Mouse (Mus musculus) intestine, embryonic 15.5 days (tissue): ENCODE measurements at regions not wholly inside any gene's neighbourhood (a gene's known extent, or its start where the extent isn't known, plus 50 kb on each side); places are given as distances from the start of the nearest gene placed in this dataset.
A peak's percentile ranks its signal among the peaks of the same experiment; 100 is the strongest.
"Not testable (repeated sequence)": the region's sequence is repeated elsewhere in the genome, so short reads cannot be mapped to it uniquely, and the experiment has no call there.

Source experiments
- ATAC-seq: fragments of 200-750 bp; cut with Nextera tagmentation; 2 replicates; pipeline ENCODE4 v1.8.0; 2017; ENCODE audit warnings: moderate TSS enrichment, moderate library complexity
- H3K27ac ChIP-seq: fragments of 300-500 bp; sonication (generic); 2 replicates; pipeline ENCODE4 v1.5.1; 2015; ENCODE audit warnings: mild to moderate bottlenecking, inconsistent platforms
- H3K27me3 ChIP-seq: fragments of 300-500 bp; sonication (generic); replicated peaks from 2 replicates; pipeline ENCODE4 v1.6.1; 2015; ENCODE audit warnings: inconsistent platforms
- H3K36me3 ChIP-seq: fragments of 300-500 bp; sonication (generic); 2 replicates; pipeline ENCODE4 v1.6.1; 2015; ENCODE audit warnings: inconsistent platforms
- H3K4me1 ChIP-seq: fragments of 300-500 bp; sonication (generic); replicated peaks from 2 replicates; pipeline ENCODE4 v1.6.1; 2015; ENCODE audit warnings: inconsistent platforms
- H3K4me2 ChIP-seq: fragments of 300-500 bp; sonication (generic); replicated peaks from 2 replicates; pipeline ENCODE4 v1.6.1; 2015; ENCODE audit warnings: mild to moderate bottlenecking, inconsistent platforms
- H3K4me3 ChIP-seq: fragments of 300-500 bp; sonication (generic); replicated peaks from 2 replicates; pipeline ENCODE4 v1.5.1; 2015; ENCODE audit warnings: inconsistent platforms
- H3K9ac ChIP-seq: fragments of 300-500 bp; sonication (generic); 2 replicates; pipeline ENCODE4 v1.6.1; 2015; ENCODE audit warnings: inconsistent platforms
- H3K9me3 ChIP-seq: fragments of 300-500 bp; sonication (generic); 2 replicates; pipeline ENCODE4 v1.6.1; 2016; ENCODE audit warnings: inconsistent platforms
- WGBS: fragments of 180-500 bp; shearing (Covaris S2); methylation state at CpG from one replicate; pipeline ENCODE4 v1.1.7; 2015; 5-methylcytosine and 5-hydroxymethylcytosine counted together

GRCm38 (mm10) chr1:154029826-154030225, 129.8 kb upstream of the Teddm2 start:
- WGBS: 84% methylated on average over 3 of the region's 3 CpGs
- ATAC-seq: no peak
- Histone ChIP-seq H3K36me3 (no peaks in the 10 kb centered on the region), H3K9me3 (no peaks in the 10 kb centered on the region), H3K27ac (no peak overlapping the region), H3K4me3 (no peak overlapping the region), H3K4me2 (no peak overlapping the region), H3K4me1 (peaks cover 11% of the 10 kb centered on the region; the same call in 1 of the 2 replicates), H3K27me3 (no peaks in the 10 kb centered on the region), H3K9ac (no peak overlapping the region)

GRCm38 (mm10) chr1:154032669-154033099, 132.7 kb upstream of the Teddm2 start:
- peak overlapping the region; percentile 44 for H3K4me2 ChIP-seq
- H3K27me3 ChIP-seq: no peaks in the 10 kb centered on the region
- H3K9ac ChIP-seq: no peak overlapping the region
- no peak overlapping the region for H3K27ac ChIP-seq
- no peaks in the 10 kb centered on the region for H3K36me3 ChIP-seq
- H3K4me3 ChIP-seq: no peak overlapping the region
- no peaks in the 10 kb centered on the region for H3K9me3 ChIP-seq
- peaks cover 11% of the 10 kb centered on the region; the same call in 1 of the 2 replicates for H3K4me1 ChIP-seq
- ATAC-seq: peak; percentile 45
- WGBS: 16% methylated on average over 14 of the region's 14 CpGs

- peak; percentile 89 for ATAC-seq
- peaks cover 11% of the 10 kb centered on the region; the same call in 1 of the 2 replicates for H3K4me1 ChIP-seq
- no peaks in the 10 kb centered on the region for H3K27me3 ChIP-seq
- H3K4me3 ChIP-seq: no peak overlapping the region
- H3K4me2 ChIP-seq: no peak overlapping the region
- H3K9ac ChIP-seq: no peak overlapping the region
- 45% methylated on average over 13 of the region's 13 CpGs for WGBS
- no peaks in the 10 kb centered on the region for H3K9me3 ChIP-seq
- H3K36me3 ChIP-seq: no peaks in the 10 kb centered on the region
- no peak overlapping the region for H3K27ac ChIP-seq
Observed at GRCm38 (mm10) chr1:154033958-154034606, 134.1 kb upstream of the Teddm2 start.

GRCm38 (mm10) chr1:154036729-154037270, 136.8 kb upstream of the Teddm2 start:
- Histone ChIP-seq H3K27me3 (no peaks in the 10 kb centered on the region), H3K9ac (no peak overlapping the region), H3K36me3 (no peaks in the 10 kb centered on the region), H3K4me2 (no peak overlapping the region), H3K4me3 (no peak overlapping the region), H3K9me3 (no peaks in the 10 kb centered on the region), H3K27ac (no peak overlapping the region), H3K4me1 (peaks cover 11% of the 10 kb centered on the region; the same call in 1 of the 2 replicates)
- 57% methylated on average over 4 of the region's 4 CpGs for WGBS
- ATAC-seq: peak; percentile 51; the same call in 1 of the 2 replicates

GRCm38 (mm10) chr1:154038241-154038640, 138.2 kb upstream of the Teddm2 start:
- no peaks in the 10 kb centered on the region for H3K27me3 ChIP-seq
- no peak overlapping the region for H3K4me2 ChIP-seq
- no peak for ATAC-seq
- H3K4me3 ChIP-seq: no peak overlapping the region
- H3K27ac ChIP-seq: no peak overlapping the region
- H3K36me3 ChIP-seq: no peaks in the 10 kb centered on the region
- peaks cover 9% of the 10 kb centered on the region; the same call in 1 of the 2 replicates for H3K4me1 ChIP-seq
- H3K9ac ChIP-seq: no peak overlapping the region
- WGBS: 80% methylated on average over 2 of the region's 2 CpGs
- no peaks in the 10 kb centered on the region for H3K9me3 ChIP-seq

GRCm38 (mm10) chr1:154040907-154041306, 140.9 kb upstream of the Teddm2 start:
- Histone ChIP-seq H3K36me3 (no peaks in the 10 kb centered on the region), H3K9ac (no peak overlapping the region), H3K27me3 (no peaks in the 10 kb centered on the region), H3K27ac (no peak overlapping the region), H3K4me3 (no peak overlapping the region), H3K4me2 (no peak overlapping the region), H3K9me3 (no peaks in the 10 kb centered on the region), H3K4me1 (no peaks in the 10 kb centered on the region)
- no peak for ATAC-seq
- 64% methylated on average over 3 of the region's 3 CpGs for WGBS

GRCm38 (mm10) chr1:154042956-154043355, 142.9 kb upstream of the Teddm2 start:
- no peaks in the 10 kb centered on the region for H3K36me3 ChIP-seq
- no peaks in the 10 kb centered on the region for H3K4me1 ChIP-seq
- H3K9me3 ChIP-seq: no peaks in the 10 kb centered on the region
- WGBS: 60% methylated on average over 2 of the region's 2 CpGs
- no peak for ATAC-seq
- H3K9ac ChIP-seq: no peak overlapping the region
- H3K4me3 ChIP-seq: no peak overlapping the region
- no peak overlapping the region for H3K27ac ChIP-seq
- no peaks in the 10 kb centered on the region for H3K27me3 ChIP-seq
- H3K4me2 ChIP-seq: no peak overlapping the region

- H3K36me3 ChIP-seq: no peaks in the 10 kb centered on the region
- no peaks in the 10 kb centered on the region for H3K9me3 ChIP-seq
- no peak overlapping the region for H3K9ac ChIP-seq
- 87% methylated on average over 4 of the region's 4 CpGs for WGBS
- no peak for ATAC-seq
- H3K4me3 ChIP-seq: no peak overlapping the region
- no peak overlapping the region for H3K4me2 ChIP-seq
- no peak overlapping the region for H3K27ac ChIP-seq
- no peaks in the 10 kb centered on the region for H3K4me1 ChIP-seq
- no peaks in the 10 kb centered on the region for H3K27me3 ChIP-seq
Observed at GRCm38 (mm10) chr1:154044712-154045111, 144.7 kb upstream of the Teddm2 start.

GRCm38 (mm10) chr1:154045951-154046350, 145.9 kb upstream of the Teddm2 start:
- no peak for ATAC-seq
- H3K27ac ChIP-seq: no peak overlapping the region
- no peak overlapping the region for H3K4me2 ChIP-seq
- no peaks in the 10 kb centered on the region for H3K27me3 ChIP-seq
- H3K4me1 ChIP-seq: no peaks in the 10 kb centered on the region
- H3K36me3 ChIP-seq: no peaks in the 10 kb centered on the region
- H3K4me3 ChIP-seq: no peak overlapping the region
- no peak overlapping the region for H3K9ac ChIP-seq
- no peaks in the 10 kb centered on the region for H3K9me3 ChIP-seq

- Histone ChIP-seq H3K27ac (no peak overlapping the region), H3K9ac (no peak overlapping the region), H3K27me3 (no peaks in the 10 kb centered on the region), H3K9me3 (no peaks in the 10 kb centered on the region), H3K4me3 (no peak overlapping the region), H3K4me1 (no peaks in the 10 kb centered on the region), H3K36me3 (no peaks in the 10 kb centered on the region), H3K4me2 (no peak overlapping the region)
- 86% methylated on average over 7 of the region's 7 CpGs for WGBS
- ATAC-seq: no peak
Observed at GRCm38 (mm10) chr1:154053641-154054040, 147.3 kb upstream of the Zfp648 start.

- H3K36me3 ChIP-seq: no peaks in the 10 kb centered on the region
- no peaks in the 10 kb centered on the region for H3K9me3 ChIP-seq
- no peak for ATAC-seq
Observed at GRCm38 (mm10) chr1:154054874-154055273, 146.1 kb upstream of the Zfp648 start.

GRCm38 (mm10) chr1:154061397-154061796, 139.6 kb upstream of the Zfp648 start:
- H3K27ac ChIP-seq, ATAC-seq, H3K4me1 ChIP-seq, H3K36me3 ChIP-seq, H3K9me3 ChIP-seq, H3K27me3 ChIP-seq, H3K4me2 ChIP-seq, H3K9ac ChIP-seq, H3K4me3 ChIP-seq: not testable (repeated sequence)
- 80% methylated on average over 2 of the region's 2 CpGs for WGBS

More at GRCm38 (mm10) chr1:154054874-154055273, 146.1 kb upstream of the Zfp648 start:
- H3K9ac ChIP-seq: no peak overlapping the region
- WGBS: 79% methylated on average over 1 of the region's 1 CpGs
- no peak overlapping the region for H3K4me2 ChIP-seq
- H3K4me1 ChIP-seq: no peaks in the 10 kb centered on the region
- H3K27ac ChIP-seq: no peak overlapping the region
- no peaks in the 10 kb centered on the region for H3K27me3 ChIP-seq
- H3K4me3 ChIP-seq: no peak overlapping the region

- H3K9ac ChIP-seq: no peak overlapping the region
- no peak overlapping the region for H3K27ac ChIP-seq
- no peak overlapping the region for H3K4me2 ChIP-seq
- no peaks in the 10 kb centered on the region for H3K36me3 ChIP-seq
- H3K4me1 ChIP-seq: no peaks in the 10 kb centered on the region
- H3K9me3 ChIP-seq: no peaks in the 10 kb centered on the region
- H3K4me3 ChIP-seq: no peak overlapping the region
- no peaks in the 10 kb centered on the region for H3K27me3 ChIP-seq
- WGBS: 74% methylated on average over 1 of the region's 1 CpGs
- ATAC-seq: no peak
Observed at GRCm38 (mm10) chr1:154061851-154062250, 139.1 kb upstream of the Zfp648 start.
